Mouse (Mus musculus) heart, postnatal 0 days (tissue): ENCODE data around the gene F3. TPM values are rescaled to one million over a fixed set of nuclear protein-coding genes. Genes with fewer than 3 reads are reported as not detected.

ENCODE experiments used
- ATAC-seq: fragments of 200-750 bp; cut with Nextera tagmentation; 2 replicates; pipeline ENCODE4 v1.8.0; 2017; ENCODE audit warnings: low read depth, moderate number of reproducible peaks, moderate library complexity; ENCODE audit not compliant: insufficient read depth
- DNase-seq: peaks from one replicate; pipeline ENCODE4 v3.0.0-alpha.2; 2016; ENCODE audit warnings: low spot score
- H3K27ac ChIP-seq: fragments of 300-500 bp; sonication (generic); 2 replicates; pipeline ENCODE4 v1.5.1; 2014; ENCODE audit warnings: low read depth, mild to moderate bottlenecking
- H3K27me3 ChIP-seq: fragments of 300-500 bp; sonication (generic); 2 replicates; pipeline ENCODE4 v1.6.1; 2014; ENCODE audit warnings: low read length, mixed read lengths; ENCODE audit not compliant: control insufficient read depth, insufficient read depth
- H3K36me3 ChIP-seq: fragments of 300-500 bp; sonication (generic); replicated peaks from 2 replicates; pipeline ENCODE4 v1.6.1; 2014; ENCODE audit warnings: low read length, mixed read lengths; ENCODE audit not compliant: control insufficient read depth, insufficient read depth
- H3K4me1 ChIP-seq: fragments of 300-500 bp; sonication (generic); 2 replicates; pipeline ENCODE4 v1.6.1; 2014; ENCODE audit warnings: antibody characterized with exemption; ENCODE audit not compliant: control insufficient read depth, insufficient read depth
- H3K4me2 ChIP-seq: fragments of 300-500 bp; sonication (generic); 2 replicates; pipeline ENCODE4 v1.6.1; 2014; ENCODE audit warnings: low read depth, mild to moderate bottlenecking, low read length, moderate library complexity
- H3K4me3 ChIP-seq: fragments of 300-500 bp; sonication (generic); 2 replicates; pipeline ENCODE4 v1.5.1; 2014; ENCODE audit warnings: low read depth, low read length
- H3K9ac ChIP-seq: fragments of 300-500 bp; sonication (generic); replicated peaks from 2 replicates; pipeline ENCODE4 v1.6.1; 2014; ENCODE audit warnings: low read depth, low read length, mixed read lengths
- H3K9me3 ChIP-seq: fragments of 300-500 bp; sonication (generic); replicated peaks from 2 replicates; pipeline ENCODE4 v1.6.1; 2016; ENCODE audit warnings: low read length; ENCODE audit not compliant: control insufficient read depth
- CTCF ChIP-seq: IDR thresholded peaks from 2 replicates; pipeline ENCODE4 v1.5.1; 2016; ENCODE audit warnings: antibody characterized with exemption, control low read depth, low read depth
- EP300 ChIP-seq: IDR thresholded peaks from 2 replicates; pipeline ENCODE4 v1.6.1; 2016; ENCODE audit warnings: antibody characterized with exemption, low read depth
- WGBS: fragments of 180-500 bp; shearing (Covaris S2); extraction: QIAGEN DNeasy Blood & Tissue Kit; methylation state at CpG from one replicate; pipeline ENCODE4 v1.1.7; 2014; 5-methylcytosine and 5-hydroxymethylcytosine counted together
- polyA plus RNA-seq: library from polyadenylated mRNA; unstranded; fragments of >200 nt; fragmentation: Nextera tagmentation; extraction: Ambion mirVana; gene quantifications from 2 replicates; pipeline ENCODE4 v1.2.1, GENCODE M21; 2015
- total RNA-seq: library from RNA; depleted of rRNA; stranded (reverse); fragments of >200 nt; gene quantifications from 2 replicates; pipeline ENCODE4 v1.2.3, GENCODE M21; 2014; ENCODE audit warnings: low replicate concordance

F3 gene
- total and polyA plus RNA-seq, 2 experiments from 2014 or later = 10.8 to 13.7 TPM

DNA sequence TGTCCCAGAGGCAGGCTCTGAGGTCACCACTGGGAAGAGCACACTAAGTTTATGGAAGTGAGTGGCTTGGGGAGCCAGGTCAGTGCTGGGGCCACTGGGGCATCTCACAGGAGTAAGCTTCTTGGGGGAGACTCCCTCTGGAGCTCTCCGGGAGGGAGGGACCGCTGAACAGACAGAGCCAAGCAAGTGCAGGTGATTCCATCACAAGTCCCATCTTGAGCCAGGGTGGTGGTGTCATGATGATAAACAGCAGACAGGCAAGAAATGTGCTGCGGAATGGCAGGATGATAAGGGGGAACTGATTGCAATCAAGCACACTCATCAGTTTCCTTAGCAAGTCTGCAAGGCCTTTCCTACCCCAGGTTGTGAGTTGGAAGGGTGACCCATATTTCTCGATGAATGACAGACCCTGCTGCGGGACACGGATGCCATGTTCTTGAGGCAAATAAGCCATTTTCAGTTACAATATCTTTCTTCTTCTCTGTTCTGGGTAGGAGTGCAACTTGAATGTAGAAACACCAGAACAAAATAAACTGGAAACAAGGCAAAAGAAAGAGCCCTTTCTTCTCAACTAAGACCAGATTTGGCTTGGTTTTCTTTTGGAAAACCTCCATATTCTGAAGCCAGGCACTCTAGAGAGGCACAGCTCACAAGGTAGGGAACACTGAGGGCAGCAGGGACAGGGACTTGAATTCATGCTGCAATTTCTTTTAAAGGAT is 7.4 kb upstream of the F3 start:
- no peak for ATAC-seq
- no peak overlapping the region for H3K4me2 ChIP-seq
- H3K4me1 ChIP-seq = peaks cover 24% of the 10 kb centered on the region
- H3K9ac ChIP-seq = no peak overlapping the region
- no peaks in the 10 kb centered on the region for H3K27me3 ChIP-seq
- no peak overlapping the region for H3K4me3 ChIP-seq
- DNase-seq = no peak
- no peak overlapping the region for H3K27ac ChIP-seq
- TF ChIP-seq EP300 (no peak), CTCF (no peak)
- WGBS = 71% methylated on average over 6 of the region's 6 CpGs
- H3K9me3 ChIP-seq = no peaks in the 10 kb centered on the region
- H3K36me3 ChIP-seq = no peaks in the 10 kb centered on the region

- TF ChIP-seq EP300 (no peak), CTCF (no peak)
- Histone ChIP-seq H3K36me3 (no peaks in the 10 kb centered on the region), H3K9ac (no peak overlapping the region), H3K4me1 (peaks cover 24% of the 10 kb centered on the region), H3K4me3 (no peak overlapping the region), H3K4me2 (no peak overlapping the region), H3K27ac (no peak overlapping the region), H3K9me3 (no peaks in the 10 kb centered on the region), H3K27me3 (no peaks in the 10 kb centered on the region)
- no peak for DNase-seq
- whole genome bisulfite sequencing = 67% methylated on average over 5 of the region's 5 CpGs
- ATAC-seq = no peak
Observed at GRCm38 (mm10) chr3:121716480-121716879, 6.9 kb upstream of the F3 start.

- Histone ChIP-seq H3K9me3 (no peaks in the 10 kb centered on the region), H3K36me3 (no peaks in the 10 kb centered on the region), H3K4me1 (peaks cover 20% of the 10 kb centered on the region), H3K4me2 (no peak overlapping the region), H3K9ac (no peak overlapping the region), H3K27ac (no peak overlapping the region), H3K4me3 (no peak overlapping the region), H3K27me3 (no peaks in the 10 kb centered on the region)
- ATAC-seq (no peak), DNase-seq (no peak)
- 75% methylated on average over 8 of the region's 8 CpGs for WGBS
- no peak for TF ChIP-seq EP300
- TF ChIP-seq CTCF = no peak
Observed at GRCm38 (mm10) chr3:121718679-121719078, 4.7 kb upstream of the F3 start.

- Histone ChIP-seq H3K4me3 (no peak overlapping the region), H3K36me3 (no peaks in the 10 kb centered on the region), H3K4me1 (0 out of 2 replicates have a peak, but pooled peaks cover 11% of the 10 kb centered on the region), H3K9me3 (no peaks in the 10 kb centered on the region), H3K9ac (no peak overlapping the region), H3K27me3 (no peaks in the 10 kb centered on the region), H3K27ac (no peak overlapping the region), H3K4me2 (no peak overlapping the region)
- ATAC-seq (no peak), DNase-seq (no peak)
- 81% methylated on average over 3 of the region's 3 CpGs for WGBS
- TF ChIP-seq CTCF (no peak), EP300 (no peak)
Observed at GRCm38 (mm10) chr3:121719701-121720100, 3.6 kb upstream of the F3 start.

- 58% methylated on average over 14 of the region's 14 CpGs for WGBS
- no peak overlapping the region for H3K27ac ChIP-seq
Observed at GRCm38 (mm10) chr3:121720801-121721690, 2.3 kb upstream of the F3 start.

More at GRCm38 (mm10) chr3:121720801-121721690, 2.3 kb upstream of the F3 start:
- Histone ChIP-seq H3K9ac (no peak overlapping the region), H3K4me1 (0 out of 2 replicates have a peak, but pooled peaks cover 8% of the 10 kb centered on the region), H3K27me3 (no peaks in the 10 kb centered on the region), H3K36me3 (no peaks in the 10 kb centered on the region), H3K4me2 (no peak overlapping the region), H3K4me3 (no peak overlapping the region), H3K9me3 (no peaks in the 10 kb centered on the region)
- DNase-seq (no peak), ATAC-seq (no peak)
- TF ChIP-seq EP300 (no peak), CTCF (no peak)
